Mouse (Mus musculus) midbrain, embryonic 14.5 days (tissue): Measurements from ENCODE around the gene Rhobtb3. TPM values are rescaled to one million over a fixed set of nuclear protein-coding genes. Genes with fewer than 3 reads are reported as not detected.
"Not testable (repeated sequence)": the region's sequence is repeated elsewhere in the genome, so short reads cannot be mapped to it uniquely, and the experiment has no call there.

Source experiments
- ATAC-seq: fragments of 200-750 bp; cut with Nextera tagmentation; 2 replicates; pipeline ENCODE4 v1.8.0; 2017; ENCODE audit warnings: moderate number of reproducible peaks, moderate library complexity; ENCODE audit not compliant: low FRiP score, low TSS enrichment
- DNase-seq: peaks from one replicate; pipeline ENCODE4 v3.0.0-alpha.2; 2015
- H3K27ac ChIP-seq: fragments of 300-500 bp; sonication (generic); replicated peaks from 2 replicates; pipeline ENCODE4 v1.5.1; 2014; ENCODE audit warnings: mild to moderate bottlenecking, low read depth, low read length, moderate library complexity
- H3K27me3 ChIP-seq: fragments of 300-500 bp; sonication (generic); 2 replicates; pipeline ENCODE4 v1.6.1; 2014; ENCODE audit warnings: low read length, control low read depth, mixed read lengths; ENCODE audit not compliant: control insufficient read depth, insufficient read depth
- H3K36me3 ChIP-seq: fragments of 300-500 bp; sonication (generic); 2 replicates; pipeline ENCODE4 v1.6.1; 2014; ENCODE audit warnings: low read length, control low read depth; ENCODE audit not compliant: control insufficient read depth, insufficient read depth
- H3K4me1 ChIP-seq: fragments of 300-500 bp; sonication (generic); 2 replicates; pipeline ENCODE4 v1.6.1; 2014; ENCODE audit warnings: mild to moderate bottlenecking, antibody characterized with exemption, low read length, control low read depth; ENCODE audit not compliant: control insufficient read depth, insufficient read depth
- H3K4me2 ChIP-seq: fragments of 300-500 bp; sonication (generic); 2 replicates; pipeline ENCODE4 v1.6.1; 2014; ENCODE audit warnings: mild to moderate bottlenecking, low read length, moderate library complexity
- H3K4me3 ChIP-seq: fragments of 300-500 bp; sonication (generic); replicated peaks from 2 replicates; pipeline ENCODE4 v1.5.1; 2014; ENCODE audit warnings: low read depth, low read length
- H3K9ac ChIP-seq: fragments of 300-500 bp; sonication (generic); replicated peaks from 2 replicates; pipeline ENCODE4 v1.6.1; 2014; ENCODE audit warnings: mild to moderate bottlenecking, low read length, moderate library complexity
- H3K9me3 ChIP-seq: fragments of 300-500 bp; sonication (generic); 2 replicates; pipeline ENCODE4 v1.6.1; 2016; ENCODE audit warnings: low read length, control low read depth, mixed read lengths; ENCODE audit not compliant: control insufficient read depth
- WGBS: fragments of 180-500 bp; shearing (Covaris S2); extraction: QIAGEN DNeasy Blood & Tissue Kit; methylation state at CpG from one replicate; pipeline ENCODE4 v1.1.7; 2014; 5-methylcytosine and 5-hydroxymethylcytosine counted together
- polyA plus RNA-seq: library from polyadenylated mRNA; unstranded; fragments of >200 nt; fragmentation: Nextera tagmentation; extraction: Ambion mirVana; gene quantifications from 2 replicates; pipeline ENCODE4 v1.2.1, GENCODE M21; 2014

Rhobtb3 gene
- polyA plus RNA-seq, 1 experiment from 2014 or later = 40.6 TPM

- no peak overlapping the region for H3K4me3 ChIP-seq
- peaks cover 42% of the 10 kb centered on the region for H3K36me3 ChIP-seq
- no peak overlapping the region for H3K9ac ChIP-seq
- no peaks in the 10 kb centered on the region for H3K4me1 ChIP-seq
- ATAC-seq (no peak), DNase-seq (no peak)
- no peak overlapping the region for H3K4me2 ChIP-seq
- H3K27ac ChIP-seq = no peak overlapping the region
- H3K9me3 ChIP-seq = no peaks in the 10 kb centered on the region
- H3K27me3 ChIP-seq = no peaks in the 10 kb centered on the region
- 88% methylated on average over 6 of the region's 6 CpGs for WGBS
Observed at GRCm38 (mm10) chr13:75876592-75876991, 67.1 kb downstream of the Rhobtb3 start.

GRCm38 (mm10) chr13:75876188-75876587, 67.5 kb downstream of the Rhobtb3 start:
- H3K27me3 ChIP-seq, H3K4me3 ChIP-seq, H3K27ac ChIP-seq, DNase-seq, H3K9me3 ChIP-seq, H3K9ac ChIP-seq, H3K4me2 ChIP-seq, H3K4me1 ChIP-seq, ATAC-seq: not testable (repeated sequence)
- 68% methylated on average over 7 of the region's 7 CpGs for WGBS
- H3K36me3 ChIP-seq = peaks cover 46% of the 10 kb centered on the region

- H3K9ac ChIP-seq = no peak overlapping the region
- no peaks in the 10 kb centered on the region for H3K9me3 ChIP-seq
- no peak for ATAC-seq
- H3K36me3 ChIP-seq = peaks cover 52% of the 10 kb centered on the region
- H3K4me3 ChIP-seq = no peak overlapping the region
- WGBS = 96% methylated on average over 4 of the region's 4 CpGs
- no peak overlapping the region for H3K4me2 ChIP-seq
- H3K4me1 ChIP-seq = no peaks in the 10 kb centered on the region
- H3K27me3 ChIP-seq = no peaks in the 10 kb centered on the region
- DNase-seq = no peak
- no peak overlapping the region for H3K27ac ChIP-seq
Observed at GRCm38 (mm10) chr13:75874608-75875376, 68.9 kb downstream of the Rhobtb3 start.

- H3K4me2 ChIP-seq = no peak overlapping the region
- DNase-seq = no peak
- no peak overlapping the region for H3K9ac ChIP-seq
- ATAC-seq = no peak
- no peaks in the 10 kb centered on the region for H3K9me3 ChIP-seq
- no peaks in the 10 kb centered on the region for H3K27me3 ChIP-seq
- peaks cover 20% of the 10 kb centered on the region for H3K36me3 ChIP-seq
- WGBS = 91% methylated on average over 2 of the region's 2 CpGs
- H3K27ac ChIP-seq = no peak overlapping the region
- no peaks in the 10 kb centered on the region for H3K4me1 ChIP-seq
- no peak overlapping the region for H3K4me3 ChIP-seq
Observed at GRCm38 (mm10) chr13:75867876-75868275, 75.8 kb downstream of the Rhobtb3 start.

GRCm38 (mm10) chr13:75865486-75866184, 78.1 kb downstream of the Rhobtb3 start:
- H3K9me3 ChIP-seq = no peaks in the 10 kb centered on the region
- ATAC-seq (no peak), DNase-seq (no peak)
- H3K4me3 ChIP-seq = no peak overlapping the region
- no peak overlapping the region for H3K9ac ChIP-seq
- H3K4me2 ChIP-seq = no peak overlapping the region
- H3K36me3 ChIP-seq = 0 out of 2 replicates have a peak, but pooled peaks cover 7% of the 10 kb centered on the region
- no peaks in the 10 kb centered on the region for H3K4me1 ChIP-seq
- no peaks in the 10 kb centered on the region for H3K27me3 ChIP-seq
- H3K27ac ChIP-seq = no peak overlapping the region

- H3K27me3 ChIP-seq = no peaks in the 10 kb centered on the region
- H3K27ac ChIP-seq = no peak overlapping the region
- no peaks in the 10 kb centered on the region for H3K4me1 ChIP-seq
- DNase-seq = no peak
- H3K36me3 ChIP-seq = no peaks in the 10 kb centered on the region
- no peak overlapping the region for H3K9ac ChIP-seq
- 51% methylated on average over 1 of the region's 1 CpGs for WGBS
- H3K4me3 ChIP-seq = no peak overlapping the region
- H3K4me2 ChIP-seq = no peak overlapping the region
- no peak for ATAC-seq
- H3K9me3 ChIP-seq = no peaks in the 10 kb centered on the region
Observed at GRCm38 (mm10) chr13:75859264-75859844, 84.4 kb downstream of the Rhobtb3 start.

GRCm38 (mm10) chr13:75853118-75853517, 90.6 kb downstream of the Rhobtb3 start:
- Histone ChIP-seq H3K4me1 (no peaks in the 10 kb centered on the region), H3K27me3 (no peaks in the 10 kb centered on the region), H3K4me2 (no peak overlapping the region), H3K36me3 (no peaks in the 10 kb centered on the region), H3K4me3 (no peak overlapping the region), H3K9me3 (no peaks in the 10 kb centered on the region), H3K27ac (no peak overlapping the region), H3K9ac (no peak overlapping the region)
- DNase-seq (no peak), ATAC-seq (no peak)
- 83% methylated on average over 3 of the region's 3 CpGs for WGBS

- WGBS = 94% methylated on average over 4 of the region's 4 CpGs
- H3K9ac ChIP-seq = no peak overlapping the region
- H3K4me3 ChIP-seq = no peak overlapping the region
- ATAC-seq = no peak
- no peaks in the 10 kb centered on the region for H3K9me3 ChIP-seq
- no peaks in the 10 kb centered on the region for H3K36me3 ChIP-seq
- H3K27me3 ChIP-seq = no peaks in the 10 kb centered on the region
- no peaks in the 10 kb centered on the region for H3K4me1 ChIP-seq
- DNase-seq = no peak
- H3K27ac ChIP-seq = no peak overlapping the region
- H3K4me2 ChIP-seq = no peak overlapping the region
Observed at GRCm38 (mm10) chr13:75852027-75852426, 91.7 kb downstream of the Rhobtb3 start.
